Mouse (Mus musculus) embryonic fibroblast, embryonic 13.5 days (primary cell): ENCODE measurements at regions not wholly inside any gene's neighbourhood (a gene's known extent, or its start where the extent isn't known, plus 50 kb on each side); places are given as distances from the start of the nearest gene placed in this dataset.

Experiments
- H3K27ac ChIP-seq: 2 replicates; pipeline ENCODE4 v1.5.1; 2012; ENCODE audit warnings: low read length, control low read depth, inconsistent platforms; ENCODE audit not compliant: insufficient read depth
- H3K4me1 ChIP-seq: 2 replicates; pipeline ENCODE4 v1.6.1; 2011; ENCODE audit warnings: low read length; ENCODE audit not compliant: control insufficient read depth, insufficient read depth
- H3K4me3 ChIP-seq: 2 replicates; pipeline ENCODE4 v1.5.1; 2011; ENCODE audit warnings: mild to moderate bottlenecking, control low read depth, low read length; ENCODE audit not compliant: insufficient read depth
- CTCF ChIP-seq: IDR thresholded peaks from 2 replicates; pipeline ENCODE4 v1.5.1; 2011; ENCODE audit warnings: mild to moderate bottlenecking, control low read depth, low read length, moderate library complexity, borderline replicate concordance; ENCODE audit not compliant: insufficient read depth
- POLR2A ChIP-seq: IDR thresholded peaks from 2 replicates; pipeline ENCODE4 v1.6.1; 2011; ENCODE audit warnings: low read depth, mild to moderate bottlenecking, control low read depth, low read length, moderate library complexity

DNA sequence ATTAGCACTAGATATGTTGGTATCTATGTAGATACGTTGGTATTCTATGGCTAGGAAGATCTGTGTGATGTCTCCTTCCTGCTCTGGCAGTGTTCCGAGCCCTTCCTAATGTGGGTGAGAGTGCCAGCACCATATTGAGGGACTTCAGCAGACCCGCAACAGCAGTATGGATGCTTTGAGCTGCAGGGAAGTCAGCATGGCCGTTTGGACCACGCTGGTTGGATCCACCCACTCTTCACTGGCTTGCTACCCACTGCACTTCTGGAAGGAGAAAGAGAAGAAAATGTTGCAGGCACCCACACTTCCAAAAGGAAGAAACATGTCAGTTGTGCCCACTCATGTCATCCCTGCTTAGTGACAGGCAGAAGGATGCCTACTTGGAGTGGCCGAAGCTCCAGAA, 346.2 kb upstream of the 3110018I06Rik start:
- H3K4me1 ChIP-seq: no peaks in the 10 kb centered on the region
- H3K27ac ChIP-seq: no peak overlapping the region
- no peak for TF ChIP-seq CTCF
- no peak for TF ChIP-seq POLR2A
- H3K4me3 ChIP-seq: no peak overlapping the region

DNA sequence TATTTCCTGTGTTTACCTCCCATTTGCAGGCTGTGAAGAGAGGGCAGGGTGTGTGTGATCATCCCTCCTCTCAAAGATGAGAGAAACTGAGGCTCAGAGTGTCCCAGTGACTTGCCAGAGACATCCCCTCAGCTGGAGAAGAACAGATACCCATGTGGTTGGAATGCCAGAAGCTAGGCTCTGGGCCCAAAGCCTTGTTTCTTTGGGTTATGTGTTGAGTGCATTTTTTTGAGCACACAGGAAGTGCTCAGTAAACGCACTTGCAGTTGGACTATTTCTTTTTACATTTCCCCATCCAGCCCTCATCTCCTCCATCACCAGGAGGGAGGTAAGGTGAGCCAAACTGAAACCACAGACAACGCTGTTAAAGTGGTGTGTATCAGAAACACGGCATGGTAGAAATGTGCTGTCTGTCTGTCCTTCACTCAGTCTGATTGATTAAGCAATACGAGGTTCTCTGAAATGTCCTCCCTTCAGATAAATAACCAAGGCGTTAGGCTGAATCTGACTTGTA, 341.8 kb upstream of the 3110018I06Rik start:
- Histone ChIP-seq H3K27ac (no peak overlapping the region), H3K4me3 (no peak overlapping the region), H3K4me1 (no peaks in the 10 kb centered on the region)
- TF ChIP-seq CTCF: no peak

DNA sequence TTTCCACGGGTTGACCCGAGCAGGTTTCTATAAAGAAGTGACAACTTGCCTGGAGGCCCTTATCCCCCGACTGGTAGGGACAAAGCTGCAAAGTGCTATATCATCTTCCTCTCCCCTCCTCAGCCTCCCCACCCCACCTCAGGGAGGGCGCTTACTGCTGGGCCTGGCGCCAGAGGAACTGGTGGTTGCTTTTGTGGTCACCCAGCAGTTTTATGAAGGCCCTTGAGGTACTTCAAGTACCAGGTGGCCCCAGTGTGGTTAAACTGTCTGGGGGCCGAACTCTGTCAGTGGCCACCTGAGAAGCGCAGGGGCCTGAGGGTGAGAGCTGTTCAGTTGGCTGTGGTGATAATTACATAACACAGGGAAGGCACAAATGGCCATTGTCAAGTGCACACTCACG, 340.0 kb upstream of the 3110018I06Rik start:
- H3K27ac ChIP-seq: no peak overlapping the region
- H3K4me1 ChIP-seq: no peaks in the 10 kb centered on the region
- no peak overlapping the region for H3K4me3 ChIP-seq
- TF ChIP-seq CTCF: no peak
- no peak for TF ChIP-seq POLR2A

DNA sequence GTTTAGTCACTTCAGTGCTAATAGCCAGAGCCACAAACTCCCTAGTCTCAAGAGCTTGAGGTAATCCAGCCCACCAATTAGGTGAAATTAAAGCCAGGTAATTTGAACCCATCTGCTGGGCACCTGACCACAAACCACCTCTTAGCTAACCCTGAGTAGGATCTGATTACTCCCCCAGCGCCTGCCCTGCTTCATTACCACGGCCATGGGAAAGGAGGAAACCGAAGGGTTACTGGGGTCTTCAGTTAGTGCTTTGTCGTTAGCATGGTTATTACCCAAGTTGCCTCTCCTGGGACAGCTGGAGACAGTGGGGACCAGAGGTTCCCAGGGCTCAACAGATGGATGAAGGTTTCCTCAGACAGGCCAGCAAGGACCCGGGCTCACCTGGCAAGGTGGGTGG, 337.3 kb upstream of the 3110018I06Rik start:
- no peak overlapping the region for H3K4me3 ChIP-seq

DNA sequence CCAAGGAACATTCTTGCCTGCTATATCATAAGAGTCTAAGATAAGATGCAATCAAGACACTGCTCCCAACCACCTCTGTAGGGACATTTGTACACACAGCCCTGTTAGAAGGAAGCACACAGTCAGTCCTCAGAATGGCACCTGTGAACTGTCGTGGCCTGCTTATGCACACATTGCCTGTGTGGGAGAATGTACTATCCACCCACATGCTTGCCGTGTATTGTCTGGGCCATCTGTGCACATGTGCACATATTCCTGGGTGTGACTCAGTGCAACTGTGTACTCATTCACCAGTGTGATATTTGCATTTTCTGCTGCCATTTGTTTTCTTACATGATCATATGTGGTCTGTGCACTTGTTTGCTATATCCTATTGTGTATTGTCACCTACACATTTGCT, 333.8 kb upstream of the 3110018I06Rik start:
- H3K27ac ChIP-seq: no peak overlapping the region
- TF ChIP-seq CTCF (no peak), POLR2A (no peak)
- H3K4me1 ChIP-seq: no peaks in the 10 kb centered on the region
- H3K4me3 ChIP-seq: no peak overlapping the region

More for the DNA sequence above, 337.3 kb upstream of the 3110018I06Rik start:
- no peak for TF ChIP-seq POLR2A
- TF ChIP-seq CTCF: no peak
- Histone ChIP-seq H3K4me1 (no peaks in the 10 kb centered on the region), H3K27ac (no peak overlapping the region)

DNA sequence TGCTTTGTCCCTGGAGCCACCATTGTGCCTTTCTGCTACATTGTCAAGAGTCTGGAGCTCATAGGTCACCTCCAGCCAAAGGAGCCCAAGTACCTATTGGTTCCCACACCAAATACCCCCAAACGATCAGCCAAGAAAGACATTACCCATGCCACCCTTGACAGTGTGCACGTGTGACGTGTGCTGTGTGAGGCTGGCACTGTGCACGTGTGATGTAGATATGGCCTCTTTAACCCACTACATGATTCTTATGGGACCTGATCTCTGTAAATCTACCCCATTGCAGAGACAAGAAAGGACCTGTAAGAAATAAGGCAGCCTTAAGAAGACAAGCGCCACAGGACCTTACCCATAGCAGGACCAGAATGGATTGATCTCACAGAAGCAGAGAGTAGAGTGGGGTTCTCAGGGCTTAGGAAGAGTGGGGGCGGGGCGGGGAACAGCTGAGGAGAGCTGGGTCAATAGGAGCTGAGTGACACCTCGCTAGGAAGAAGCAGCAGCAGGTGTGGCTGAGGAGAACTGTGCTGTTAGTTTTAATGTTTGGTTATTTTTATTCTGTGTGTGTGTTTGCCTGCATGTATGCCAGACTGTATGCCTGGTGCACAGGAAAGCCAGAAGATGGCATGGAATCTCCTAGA, 331.5 kb upstream of the 3110018I06Rik start:
- H3K4me1 ChIP-seq: no peaks in the 10 kb centered on the region
- TF ChIP-seq CTCF: no peak
- no peak for TF ChIP-seq POLR2A
- H3K4me3 ChIP-seq: no peak overlapping the region
- H3K27ac ChIP-seq: no peak overlapping the region

DNA sequence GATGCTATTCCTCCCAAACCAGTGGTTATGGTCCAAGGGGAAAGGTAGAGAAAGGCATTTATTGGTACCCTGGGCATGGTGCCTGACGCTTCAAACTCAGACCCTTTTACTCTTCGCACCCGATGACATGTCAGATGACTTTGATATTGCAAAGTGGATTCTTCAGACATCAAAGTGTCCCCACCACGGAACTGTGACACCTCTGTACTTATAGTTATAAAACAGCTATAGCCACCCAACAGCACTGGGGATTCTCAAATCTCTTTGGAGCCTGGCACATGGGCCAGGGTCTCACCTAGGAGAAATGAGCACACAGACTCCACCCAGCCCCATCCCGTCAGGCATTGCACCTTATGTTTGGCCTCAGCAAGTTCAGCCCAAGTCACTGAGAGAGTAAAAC, 329.3 kb upstream of the 3110018I06Rik start:
- no peak overlapping the region for H3K27ac ChIP-seq
- TF ChIP-seq CTCF (no peak), POLR2A (no peak)
- H3K4me3 ChIP-seq: no peak overlapping the region
- H3K4me1 ChIP-seq: no peaks in the 10 kb centered on the region

DNA sequence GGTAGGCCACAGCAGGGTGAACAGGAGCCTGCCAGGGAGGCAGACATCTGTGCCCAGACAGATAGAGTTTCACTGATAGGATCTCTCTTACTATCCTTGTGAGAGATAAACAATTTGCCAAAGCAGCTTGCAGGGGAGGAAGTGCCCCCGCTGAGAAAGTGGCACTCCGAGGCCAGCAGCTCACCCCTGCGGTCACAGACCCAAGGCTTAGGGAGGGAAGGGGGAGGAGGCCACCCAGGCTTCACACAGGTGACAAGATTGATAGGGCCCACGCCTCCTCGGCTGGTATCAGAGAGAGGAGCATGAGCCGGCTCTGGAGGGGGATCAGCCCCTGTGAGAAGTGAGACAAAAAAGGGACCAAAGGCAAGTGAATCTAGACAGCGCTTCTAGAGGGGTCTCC, 328.3 kb upstream of the 3110018I06Rik start:
- H3K4me1 ChIP-seq: no peaks in the 10 kb centered on the region
- TF ChIP-seq CTCF: no peak
- TF ChIP-seq POLR2A: no peak
- no peak overlapping the region for H3K27ac ChIP-seq
- H3K4me3 ChIP-seq: no peak overlapping the region

DNA sequence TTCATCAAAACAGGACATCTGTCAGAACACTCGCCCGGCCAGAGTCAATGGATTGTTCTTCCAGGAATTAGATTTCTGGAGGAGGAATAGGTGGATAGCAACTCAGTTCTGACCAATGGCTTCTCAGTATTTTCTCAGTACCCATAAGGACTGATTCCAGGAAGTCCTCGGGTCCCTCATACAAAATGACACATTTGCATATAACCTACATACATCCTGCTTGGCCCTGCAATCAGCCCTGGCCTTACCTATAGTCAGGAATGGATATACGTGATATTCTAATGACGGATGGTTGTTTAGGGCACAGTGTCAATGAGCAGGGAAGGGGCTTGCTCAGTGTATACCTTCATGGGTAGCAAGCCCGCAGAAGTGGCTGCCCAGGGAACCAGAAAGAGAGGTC, 327.8 kb upstream of the 3110018I06Rik start:
- TF ChIP-seq CTCF (no peak), POLR2A (no peak)
- Histone ChIP-seq H3K27ac (no peak overlapping the region), H3K4me1 (no peaks in the 10 kb centered on the region), H3K4me3 (no peak overlapping the region)

DNA sequence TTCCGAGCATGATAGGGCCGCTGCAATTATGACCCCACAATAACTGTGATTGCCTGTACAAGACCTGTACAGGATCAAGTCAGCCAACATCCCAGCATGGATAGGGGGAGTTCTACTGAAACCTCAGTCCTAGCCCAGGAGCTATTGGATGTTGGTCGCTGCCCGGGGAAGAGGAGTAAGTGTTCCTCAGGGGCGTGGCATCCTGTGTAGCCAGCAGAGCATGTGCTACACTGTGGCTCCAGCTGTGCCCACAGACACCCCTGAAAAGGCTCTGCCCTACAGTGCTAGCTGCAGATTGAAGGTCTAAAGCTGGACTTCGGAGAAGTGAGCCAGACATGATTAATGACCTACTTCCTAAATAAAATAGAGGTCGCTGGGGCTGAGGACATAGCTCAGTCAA, 317.5 kb upstream of the 3110018I06Rik start:
- Histone ChIP-seq H3K27ac (no peak overlapping the region), H3K4me3 (no peak overlapping the region), H3K4me1 (no peaks in the 10 kb centered on the region)
- TF ChIP-seq POLR2A (no peak), CTCF (no peak)
